Mouse (Mus musculus): Measurements from ENCODE around the gene Sult6b2. TPM values are rescaled to one million over a fixed set of nuclear protein-coding genes. Genes with fewer than 3 reads are reported as not detected.

Gene Sult6b2
- total RNA-seq, 2 experiments from 2014 or later, result not detected

DNA sequence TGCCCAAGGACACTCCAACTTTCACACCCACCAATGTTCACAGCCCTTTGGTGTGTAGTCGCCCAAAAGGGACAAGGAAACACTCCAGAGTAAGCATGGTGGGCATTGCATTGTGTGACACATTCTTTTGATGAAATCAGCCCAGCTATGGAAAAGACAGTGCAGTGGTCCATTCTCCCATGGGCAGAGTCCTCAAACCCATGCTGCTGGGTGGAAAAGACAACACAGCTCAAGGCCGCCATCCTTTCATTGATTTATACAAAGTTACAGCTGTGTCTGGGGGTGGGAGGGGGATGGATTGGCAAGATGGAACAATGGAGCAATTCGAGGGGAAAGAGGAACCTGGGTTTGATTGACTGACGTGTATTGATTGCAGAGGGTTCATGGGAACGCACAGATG lies 8.7 kb upstream of the Sult6b2 start:
- 0 out of 2 replicates have a peak, but pooled peaks have one; percentile 19 for ATAC-seq (replicated peaks; ENCODE audit: poor library complexity, severe bottlenecking)

DNA sequence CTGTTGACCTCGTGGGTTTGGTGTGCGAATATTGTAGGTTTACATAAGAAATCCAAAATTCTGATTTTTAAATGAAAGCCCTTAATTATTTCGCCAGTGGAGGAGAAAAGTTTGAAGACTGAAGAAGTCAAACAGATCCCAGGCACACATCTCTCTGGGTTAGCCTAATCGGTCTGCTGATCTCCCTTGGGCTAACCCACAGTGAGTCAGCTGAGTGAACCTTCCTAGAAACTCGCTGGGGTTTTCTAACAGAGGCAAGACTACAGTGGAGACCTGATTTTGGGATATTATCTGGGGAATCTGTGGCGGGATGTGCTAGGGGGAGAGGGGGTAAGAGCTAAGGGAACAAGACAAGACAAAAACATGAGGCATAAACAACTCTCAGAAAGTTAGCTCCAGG lies 5.9 kb upstream of the Sult6b2 start:
- no peak for ATAC-seq (replicated peaks; ENCODE audit: poor library complexity, severe bottlenecking)

DNA sequence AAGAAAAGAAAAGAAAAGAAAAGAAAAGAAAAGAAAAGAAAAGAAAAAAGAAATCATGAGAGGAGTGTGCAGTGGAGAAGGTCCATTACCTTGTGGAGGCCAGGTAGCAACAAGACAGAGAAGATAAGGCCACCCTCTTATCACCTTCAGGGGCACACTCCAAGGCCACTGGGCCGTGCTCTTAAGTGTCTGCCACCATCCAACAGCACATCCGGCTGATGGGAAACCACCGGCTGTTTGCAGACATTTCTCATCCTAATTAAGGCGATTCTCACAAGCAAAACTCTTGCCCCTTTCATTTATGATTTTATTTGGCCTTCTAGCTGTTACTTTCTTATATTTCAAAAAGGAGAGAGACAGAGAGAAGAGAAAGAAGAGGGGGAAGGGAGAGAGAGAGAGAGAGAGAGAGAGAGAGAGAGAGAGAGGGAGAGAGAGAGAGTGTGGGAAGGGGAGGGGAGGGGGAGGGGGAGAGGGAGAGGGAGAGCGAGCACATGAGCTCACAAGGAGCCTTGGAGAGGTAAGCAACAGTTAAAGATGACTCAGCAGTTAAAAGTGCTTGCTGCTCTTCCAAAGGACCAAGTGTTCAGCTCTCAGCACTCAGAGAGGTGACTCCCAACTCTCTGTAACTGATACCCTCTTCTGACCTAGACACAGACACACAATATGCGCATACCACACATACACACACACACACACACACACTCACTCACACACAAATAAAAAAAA lies 5.2 kb upstream of the Sult6b2 start:
- no peak for ATAC-seq (replicated peaks; ENCODE audit: poor library complexity, severe bottlenecking)

DNA sequence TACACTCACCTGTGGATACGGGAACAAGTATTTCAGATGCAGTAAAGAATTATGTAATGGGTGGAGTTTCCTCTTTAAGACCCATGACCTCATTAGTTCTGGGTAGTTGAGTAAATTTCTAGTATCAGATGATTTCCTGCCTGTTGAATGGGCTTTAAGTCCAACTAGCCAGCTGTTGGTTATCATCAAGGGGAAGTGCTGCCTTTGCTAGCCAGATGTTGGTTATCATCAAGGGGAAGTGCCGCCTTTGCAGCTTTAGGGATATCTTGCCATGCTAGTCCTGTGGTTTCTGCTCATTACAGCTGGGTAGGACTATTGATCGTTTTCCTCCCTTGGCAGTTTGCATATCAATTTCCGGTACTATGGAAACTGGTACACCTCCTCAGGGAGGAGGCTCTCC lies 2.0 kb upstream of the Sult6b2 start:
- peak; percentile 96 for ATAC-seq (replicated peaks; ENCODE audit: poor library complexity, severe bottlenecking)

DNA sequence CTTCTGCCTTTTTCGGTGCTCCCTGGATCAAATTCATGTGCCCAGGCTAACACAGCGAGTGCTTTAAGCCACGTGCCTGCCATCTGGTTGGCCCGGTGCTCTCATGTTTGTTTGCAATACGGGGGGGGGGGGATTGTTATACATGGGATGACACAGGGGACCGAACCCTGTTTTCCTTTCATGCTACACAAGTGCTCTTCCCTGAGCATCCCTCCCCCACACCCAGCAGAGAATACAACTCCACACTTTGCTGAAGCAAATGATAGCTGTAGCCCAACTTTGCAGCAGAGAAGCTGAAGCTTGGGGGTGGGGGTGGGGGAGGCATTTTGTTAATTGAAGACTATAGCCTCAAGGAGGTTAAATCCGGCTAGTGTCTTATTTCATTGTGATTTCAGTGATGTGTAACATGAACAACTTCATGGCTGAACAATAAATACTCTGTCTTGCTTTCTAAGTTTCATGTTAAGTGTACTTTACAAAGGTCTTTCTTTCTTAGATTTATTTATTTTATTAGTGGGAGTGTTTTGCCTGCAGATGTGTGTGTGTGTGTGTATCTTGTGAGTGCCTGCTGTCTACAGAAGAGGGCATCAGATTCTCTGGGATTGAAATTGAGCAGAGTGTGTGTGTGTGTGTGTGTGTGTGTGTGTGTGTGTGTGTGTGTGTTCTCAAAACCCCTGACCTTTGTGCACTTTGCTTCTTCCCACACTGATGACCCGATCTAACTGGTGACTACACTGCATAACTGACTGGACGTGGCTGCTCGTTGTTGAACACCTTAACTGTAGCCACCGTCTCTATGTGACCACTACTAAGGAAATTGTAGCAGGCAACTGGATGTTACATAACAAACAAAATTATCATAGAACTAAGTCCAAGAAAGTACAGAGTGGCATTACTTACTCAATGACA lies 1.4 kb downstream of the Sult6b2 start:
- no peak for ATAC-seq (replicated peaks; ENCODE audit: poor library complexity, severe bottlenecking)

DNA sequence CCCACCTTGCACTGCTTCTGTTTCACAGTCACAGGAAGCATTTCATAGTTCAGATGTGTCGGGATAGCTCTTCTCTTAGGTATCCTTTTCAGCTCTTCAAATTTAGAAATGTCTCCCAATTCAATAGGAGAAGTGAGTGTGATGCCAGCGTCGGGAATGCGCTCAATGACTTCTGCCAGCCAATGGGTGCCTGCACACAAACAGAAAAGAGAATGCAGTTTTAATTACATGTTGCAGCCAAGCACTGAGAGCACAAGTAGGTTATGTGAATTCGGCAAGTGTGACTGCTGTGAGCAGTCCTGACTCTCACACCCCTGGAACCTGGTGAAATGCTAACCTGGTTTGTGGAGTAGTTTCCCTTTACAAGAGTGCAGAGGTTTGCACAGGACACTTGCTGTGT lies 2.6 kb downstream of the Sult6b2 start:
- no peak for ATAC-seq (replicated peaks; ENCODE audit: poor library complexity, severe bottlenecking)

DNA sequence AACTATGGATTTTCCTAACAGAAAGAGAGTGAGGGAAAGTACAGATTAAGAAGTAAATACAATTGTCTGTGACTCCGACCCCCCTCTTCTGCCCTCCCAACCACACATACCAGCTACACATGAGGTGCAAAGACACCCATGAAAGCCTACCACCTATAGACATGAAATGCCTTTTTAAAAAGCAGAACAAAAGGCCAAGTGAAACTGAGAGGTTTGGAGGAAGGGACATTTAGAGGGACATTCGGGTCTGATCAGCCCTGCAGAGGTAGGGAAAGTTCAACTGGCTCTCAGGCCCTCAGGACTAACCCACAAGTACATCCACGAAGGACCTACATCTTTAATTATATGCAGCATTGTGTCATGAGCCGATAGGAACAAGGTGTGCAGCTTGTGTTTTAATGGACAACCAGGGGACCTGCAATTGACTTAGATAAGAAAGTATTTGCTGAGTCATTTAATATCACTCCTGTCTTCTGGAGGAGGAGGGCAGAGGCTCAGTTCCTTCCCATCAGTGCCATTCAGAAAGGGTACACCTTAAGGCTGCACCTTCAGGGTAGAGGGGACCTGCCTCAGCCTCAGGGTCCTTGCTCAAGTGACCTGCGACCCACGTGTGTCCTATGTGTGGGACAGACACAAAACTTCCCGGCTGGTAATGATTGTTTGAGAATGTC lies 4.5 kb downstream of the Sult6b2 start:
- ATAC-seq (replicated peaks; ENCODE audit: poor library complexity, severe bottlenecking), result peak; percentile 68

DNA sequence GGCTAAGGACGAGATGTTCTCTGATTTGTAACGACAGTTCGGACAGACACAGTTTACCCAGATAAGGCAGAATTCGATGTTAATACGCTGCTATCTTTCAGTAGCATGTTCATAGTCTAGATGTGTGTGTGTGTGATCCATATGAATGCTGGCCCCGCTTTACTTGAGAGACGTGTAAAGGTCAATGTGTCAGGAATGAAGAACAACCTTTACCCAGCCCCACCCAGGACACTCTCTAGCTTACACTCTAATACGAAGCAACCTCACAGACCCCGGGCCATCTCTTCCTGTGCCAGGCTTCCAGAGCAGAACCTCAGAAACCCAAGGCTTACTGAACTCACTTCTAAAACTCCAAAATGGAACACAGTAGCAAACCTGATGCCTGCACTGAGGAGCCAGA lies 5.5 kb downstream of the Sult6b2 start:
- ATAC-seq (replicated peaks; ENCODE audit: poor library complexity, severe bottlenecking), result no peak

DNA sequence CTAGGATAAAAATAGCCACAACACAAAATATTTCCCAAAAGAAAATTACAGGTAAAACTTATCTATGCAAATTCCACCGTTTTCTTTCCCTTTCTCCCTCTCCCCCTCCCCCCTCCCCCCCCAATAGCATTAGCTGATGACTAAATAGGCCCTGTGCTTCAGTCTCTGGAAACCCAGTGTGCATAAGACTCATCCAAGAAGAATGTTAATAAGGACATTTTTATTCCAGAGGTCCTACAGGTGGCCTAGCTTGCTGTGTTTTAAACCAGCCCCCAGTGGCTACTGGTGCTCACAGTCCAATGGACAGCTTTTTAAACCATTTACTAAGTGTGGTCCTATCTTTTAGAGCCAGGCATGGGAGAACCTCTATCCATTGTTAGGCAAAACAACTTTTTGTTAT lies 6.3 kb downstream of the Sult6b2 start:
- ATAC-seq (replicated peaks; ENCODE audit: poor library complexity, severe bottlenecking), result no peak

DNA sequence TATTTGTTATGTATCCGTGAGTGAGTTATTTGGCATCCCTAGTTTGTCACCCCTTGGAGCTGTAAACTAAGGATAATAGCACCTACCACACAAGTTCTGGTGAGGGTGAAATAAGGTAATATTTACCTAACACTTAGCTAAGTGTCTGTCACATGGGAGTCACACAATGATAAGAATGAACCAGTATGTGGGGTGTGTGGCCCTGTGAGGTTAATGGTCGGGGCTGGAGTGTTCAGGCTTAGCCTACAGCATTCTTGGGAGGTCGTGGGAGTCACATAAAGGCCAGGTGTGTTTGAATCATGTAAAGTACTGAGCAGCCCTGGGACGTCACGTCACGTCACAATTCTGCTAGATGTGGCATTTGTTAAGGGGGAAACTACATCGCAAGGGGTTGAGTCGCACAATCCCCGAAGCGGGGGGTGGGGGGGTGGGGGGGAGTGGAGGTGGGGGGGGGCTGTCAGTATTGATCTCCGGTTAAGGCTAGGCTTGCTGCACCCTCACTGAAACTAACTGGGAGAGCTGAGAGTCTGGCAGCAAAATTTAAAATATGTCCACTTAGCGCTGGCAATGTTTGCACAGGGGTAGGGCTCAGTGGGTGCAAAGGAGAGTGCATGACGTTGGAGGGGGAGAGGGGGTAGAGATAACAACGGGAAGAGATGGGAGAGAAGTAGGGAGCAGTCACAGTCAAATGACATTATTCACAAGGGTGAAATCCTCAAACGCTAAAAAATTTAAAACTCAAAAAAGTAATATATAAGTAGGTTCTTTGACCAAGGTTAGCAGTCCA lies 8.5 kb downstream of the Sult6b2 start:
- no peak for ATAC-seq (replicated peaks; ENCODE audit: poor library complexity, severe bottlenecking)

DNA sequence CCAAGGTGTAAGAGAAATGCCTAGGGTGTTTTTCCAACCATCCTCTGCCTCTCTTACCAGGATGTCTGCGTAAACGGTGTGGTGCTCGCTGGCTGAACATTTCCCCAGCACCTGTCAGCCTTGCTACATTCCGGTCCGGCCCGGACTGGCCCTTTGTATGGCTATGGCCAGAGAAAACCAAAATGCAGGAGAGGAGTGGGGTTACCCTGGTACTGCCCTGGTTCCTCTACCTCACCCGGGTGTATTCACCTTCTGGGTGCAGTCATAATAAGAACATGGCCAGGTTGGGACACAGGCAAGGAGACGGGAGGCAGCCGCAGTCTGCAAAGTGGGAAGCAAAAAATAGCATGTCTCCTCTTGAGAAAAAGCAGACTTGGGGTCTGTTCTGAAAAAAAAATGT lies 9.2 kb downstream of the Sult6b2 start:
- no peak for ATAC-seq (replicated peaks; ENCODE audit: poor library complexity, severe bottlenecking)

DNA sequence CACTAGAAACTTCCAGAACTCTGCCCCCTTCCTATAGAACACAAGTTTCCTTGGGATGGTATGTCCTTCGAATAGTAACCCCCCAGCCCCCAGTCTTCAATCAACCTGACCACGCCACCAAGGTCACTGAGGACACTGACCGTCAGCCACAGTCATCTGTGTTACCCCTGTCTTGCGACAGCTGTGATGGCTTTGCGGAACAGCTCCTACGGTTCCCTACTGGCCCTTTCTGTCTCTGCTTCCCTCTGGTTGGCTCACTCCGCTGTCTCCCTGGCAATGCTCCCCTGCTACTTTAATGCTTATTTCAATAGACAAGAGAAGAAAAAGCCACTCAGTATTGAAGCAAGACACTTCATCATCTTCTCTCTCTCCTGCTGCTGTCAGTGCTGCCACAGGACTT lies 10.8 kb downstream of the Sult6b2 start:
- ATAC-seq (replicated peaks; ENCODE audit: poor library complexity, severe bottlenecking), result peak; percentile 70

DNA sequence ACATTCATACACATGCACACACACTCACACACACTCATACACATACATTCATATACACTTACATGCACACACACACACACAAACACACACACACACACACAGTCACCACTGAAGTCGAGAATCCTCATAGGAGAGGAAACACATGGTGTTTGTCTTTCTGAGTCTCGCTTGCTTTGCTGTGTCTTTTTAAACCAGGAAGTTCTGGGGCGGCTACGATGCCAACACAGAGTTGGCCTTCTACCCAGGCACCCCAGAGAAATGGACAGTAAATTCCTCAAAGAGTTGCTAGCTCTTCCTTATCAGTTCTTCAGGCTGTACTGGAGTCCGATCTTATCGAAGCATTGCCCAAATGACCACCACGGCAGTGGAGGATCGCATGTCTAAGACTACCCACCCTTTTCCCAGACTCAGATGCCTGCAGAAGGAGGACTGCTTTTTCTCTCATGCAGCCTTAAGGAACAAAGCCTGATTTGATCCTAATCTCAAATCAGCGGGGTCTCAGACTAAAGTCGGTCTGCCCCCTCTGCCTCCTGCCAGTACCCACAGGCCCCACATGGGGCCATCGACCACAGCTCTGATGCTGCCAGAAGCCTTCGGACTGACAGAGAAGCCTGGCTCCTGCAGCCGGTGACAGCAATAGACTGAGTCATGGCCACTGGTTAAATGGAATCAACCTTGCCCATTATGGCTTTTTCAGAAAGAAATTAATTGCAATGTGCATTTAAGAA lies 11.9 kb downstream of the Sult6b2 start:
- ATAC-seq (replicated peaks; ENCODE audit: poor library complexity, severe bottlenecking), result peak; percentile 66

DNA sequence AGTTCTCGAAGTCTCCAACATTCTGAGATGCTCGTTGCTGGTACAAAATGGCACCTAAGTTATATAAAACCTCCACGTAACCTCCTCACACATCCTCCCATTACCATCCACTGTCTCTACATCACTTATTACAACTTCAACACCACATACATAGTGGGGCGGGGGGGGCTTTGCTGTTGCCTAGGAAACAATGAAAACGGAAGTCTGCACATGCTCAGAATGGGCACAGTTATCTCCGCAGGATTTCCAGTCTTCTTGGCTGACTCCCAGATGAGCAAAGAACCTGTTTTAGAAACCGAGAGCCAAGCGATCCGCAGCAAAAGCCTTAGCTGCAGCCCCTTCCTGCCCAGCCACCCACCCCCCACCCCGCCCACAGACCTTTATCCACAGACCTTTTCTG lies 14.6 kb downstream of the Sult6b2 start:
- no peak for ATAC-seq (replicated peaks; ENCODE audit: poor library complexity, severe bottlenecking)

DNA sequence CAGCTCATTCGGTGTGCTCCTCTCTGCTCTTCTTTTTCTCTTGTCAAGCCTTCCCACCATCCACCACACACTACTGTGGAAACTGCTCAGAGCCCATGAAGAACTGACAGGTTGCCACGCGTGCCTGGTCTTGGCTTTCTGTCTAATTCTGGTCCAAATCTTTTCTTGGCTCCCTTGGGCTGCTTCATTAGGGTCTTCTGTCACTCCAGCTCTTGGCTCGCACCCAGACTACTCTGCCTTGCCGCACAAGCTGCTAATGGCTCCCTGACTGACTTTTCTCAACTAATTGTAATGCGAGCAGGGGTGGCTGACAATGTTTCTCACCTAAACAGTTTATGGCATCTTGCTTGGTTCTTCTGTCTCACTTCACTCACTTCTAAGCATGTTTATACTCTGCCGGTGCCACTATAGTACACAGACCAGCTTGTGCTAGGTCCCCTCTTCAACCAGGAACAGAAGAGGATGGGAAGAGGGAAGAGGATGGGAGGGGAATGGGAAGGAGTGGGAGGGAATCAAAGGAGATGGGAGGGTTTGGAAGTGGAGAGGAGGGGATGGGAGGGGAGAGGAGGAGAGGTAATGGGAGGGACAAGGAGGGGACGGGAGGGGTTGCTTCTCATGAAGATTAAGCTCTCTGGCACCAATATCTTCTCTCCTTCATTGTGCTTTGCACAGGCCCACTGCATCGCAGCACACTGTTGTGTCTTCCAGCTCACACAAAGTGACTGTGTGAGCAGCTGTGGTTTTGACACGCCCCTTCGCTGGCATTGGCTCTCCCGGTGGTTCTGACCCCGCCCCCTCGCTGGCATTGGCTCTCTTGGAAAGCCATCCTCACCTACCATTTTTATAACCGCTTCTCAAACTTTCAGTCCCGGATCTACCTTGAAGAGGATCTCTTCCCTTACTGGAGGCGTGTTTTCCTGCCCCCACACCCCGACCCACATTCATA lies 16.0 kb downstream of the Sult6b2 start:
- no peak for ATAC-seq (replicated peaks; ENCODE audit: poor library complexity, severe bottlenecking)

DNA sequence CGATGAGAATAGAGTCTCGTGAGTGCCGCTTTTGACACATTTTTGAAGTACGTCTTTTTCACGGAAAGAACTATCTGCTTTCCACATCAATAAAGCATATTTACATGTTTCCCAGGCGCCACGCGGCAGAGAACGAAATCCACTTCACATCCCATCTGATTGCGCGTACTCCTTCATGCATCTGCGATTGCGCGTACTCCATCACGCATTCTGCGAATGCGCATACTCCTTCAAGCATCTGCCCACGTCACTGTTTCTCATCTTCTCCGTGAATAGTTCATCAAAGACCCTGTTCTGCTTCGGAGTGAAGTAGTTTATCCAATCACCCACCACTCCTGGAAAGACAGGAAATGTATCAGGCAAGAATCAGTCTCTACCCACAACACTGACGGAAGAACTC lies 18.2 kb downstream of the Sult6b2 start:
- no peak for ATAC-seq (replicated peaks; ENCODE audit: poor library complexity, severe bottlenecking)

DNA sequence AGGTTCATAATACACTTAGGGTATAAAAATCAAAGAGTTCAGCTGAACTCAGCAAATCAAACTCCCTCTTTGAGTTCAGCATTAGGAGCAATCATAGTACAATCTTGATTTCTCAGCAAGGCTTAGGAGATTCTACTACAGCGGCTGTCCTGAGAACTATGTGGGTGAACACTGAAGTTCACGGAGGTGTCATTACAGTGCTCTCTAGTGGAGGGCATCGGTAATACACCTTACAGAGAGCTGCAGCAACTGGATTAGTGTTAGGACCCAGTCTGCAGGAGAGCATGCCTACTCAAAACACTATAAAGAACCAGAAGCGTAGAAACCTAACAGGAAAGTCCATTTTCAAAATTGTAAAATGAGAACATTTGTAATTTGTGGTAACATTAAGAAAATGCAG lies 19.0 kb downstream of the Sult6b2 start:
- ATAC-seq (replicated peaks; ENCODE audit: poor library complexity, severe bottlenecking), result peak; percentile 95

DNA sequence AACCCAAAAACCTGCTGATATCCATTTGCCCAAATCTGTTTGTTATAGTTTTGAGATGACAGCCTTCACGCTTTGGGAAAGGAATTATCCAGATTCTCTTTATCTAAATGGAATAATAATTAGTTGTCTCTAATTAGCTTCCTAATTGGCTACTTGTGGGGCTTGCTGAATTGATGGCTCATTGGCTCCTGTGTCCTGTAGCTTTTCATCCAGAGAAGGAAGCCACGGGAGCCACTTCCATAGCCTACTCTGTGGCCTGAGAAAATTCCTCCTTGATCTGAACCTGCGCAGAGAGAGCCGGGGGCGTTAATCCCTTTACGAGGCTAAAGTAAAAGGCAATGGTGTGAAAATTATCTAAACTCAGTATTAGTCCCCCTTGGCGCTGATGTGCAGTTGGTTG lies 23.0 kb downstream of the Sult6b2 start:
- no peak for ATAC-seq (replicated peaks; ENCODE audit: poor library complexity, severe bottlenecking)

Data from granulocyte monocyte progenitor cell, adult 5-6 weeks (primary cell).